Mouse (Mus musculus) heart, adult 2 months (tissue): ENCODE data around the gene Sec61a2. TPM values are rescaled to one million over a fixed set of nuclear protein-coding genes. Genes with fewer than 3 reads are reported as not detected.

Source experiments
- DNase-seq, 2 experiments: peaks; one replicate each; pipeline ENCODE4 v3.0.0; 2021
- H3K27ac ChIP-seq: fragments of 200-600 bp; 2 replicates; pipeline ENCODE4 v1.8.1; 2022
- H3K27me3 ChIP-seq: fragments of 200-500 bp; 2 replicates; pipeline ENCODE4 v1.6.1; 2012; ENCODE audit warnings: mild to moderate bottlenecking, low read length, inconsistent platforms, mixed read lengths; ENCODE audit not compliant: control insufficient read depth, insufficient read depth
- H3K36me3 ChIP-seq: fragments of 200-500 bp; 2 replicates; pipeline ENCODE4 v1.6.1; 2012; ENCODE audit warnings: low read length, inconsistent platforms; ENCODE audit not compliant: control insufficient read depth, insufficient read depth
- H3K4me1 ChIP-seq: fragments of 200-500 bp; 2 replicates; pipeline ENCODE4 v1.6.1; 2011; ENCODE audit warnings: low read length; ENCODE audit not compliant: control insufficient read depth, insufficient read depth
- H3K4me3 ChIP-seq: fragments of 200-600 bp; 2 replicates; pipeline ENCODE4 v1.8.1; 2022
- H3K79me2 ChIP-seq: fragments of 200-500 bp; replicated peaks from 2 replicates; pipeline ENCODE4 v1.6.1; 2012; ENCODE audit warnings: mild to moderate bottlenecking, inconsistent platforms, low read length, moderate library complexity, mixed read lengths; ENCODE audit not compliant: control insufficient read depth, insufficient read depth
- H3K9ac ChIP-seq: fragments of 200-500 bp; 2 replicates; pipeline ENCODE4 v1.6.1; 2012; ENCODE audit warnings: low read depth, mild to moderate bottlenecking, control low read depth, inconsistent platforms, low read length, mixed read lengths
- CTCF ChIP-seq: fragments of 200-600 bp; IDR thresholded peaks from 2 replicates; pipeline ENCODE4 v1.8.1; 2022; ENCODE audit warnings: antibody characterized with exemption, mild to moderate bottlenecking, moderate library complexity
- EP300 ChIP-seq: fragments of 200-500 bp; IDR thresholded peaks from 2 replicates; pipeline ENCODE4 v1.6.1; 2011; ENCODE audit warnings: low read depth, low read length, control low read depth; ENCODE audit not compliant: insufficient read depth
- POLR2A ChIP-seq: fragments of 200-500 bp; IDR thresholded peaks from 2 replicates; pipeline ENCODE4 v1.6.1; 2011; ENCODE audit warnings: mild to moderate bottlenecking, low read depth, low read length, control low read depth; ENCODE audit not compliant: insufficient read depth
- WGBS: fragments of 180-500 bp; shearing (Covaris S2); methylation state at CpG from one replicate; pipeline ENCODE4 v1.1.7; 2018; 5-methylcytosine and 5-hydroxymethylcytosine counted together
- intact Hi-C: fragments of 180-260 bp; cut with DNase I; formaldehyde crosslinking; loops from one replicate; pipeline ENCODE4 v1.15.1; 2025
- polyA plus RNA-seq: library from polyadenylated mRNA; depleted of rRNA; stranded (reverse); fragments of >200 nt; gene quantifications from 2 replicates; pipeline ENCODE4 v1.2.3, GENCODE M21; 2012; rRNA removed
- total RNA-seq, 2 experiments: library from RNA; stranded (reverse); gene quantifications; 2 replicates each; pipeline ENCODE4 v1.2.3; 2021

Sec61a2 gene
- total and polyA plus RNA-seq, 3 experiments: 12.1 to 18.4 (median 12.7) TPM

DNA sequence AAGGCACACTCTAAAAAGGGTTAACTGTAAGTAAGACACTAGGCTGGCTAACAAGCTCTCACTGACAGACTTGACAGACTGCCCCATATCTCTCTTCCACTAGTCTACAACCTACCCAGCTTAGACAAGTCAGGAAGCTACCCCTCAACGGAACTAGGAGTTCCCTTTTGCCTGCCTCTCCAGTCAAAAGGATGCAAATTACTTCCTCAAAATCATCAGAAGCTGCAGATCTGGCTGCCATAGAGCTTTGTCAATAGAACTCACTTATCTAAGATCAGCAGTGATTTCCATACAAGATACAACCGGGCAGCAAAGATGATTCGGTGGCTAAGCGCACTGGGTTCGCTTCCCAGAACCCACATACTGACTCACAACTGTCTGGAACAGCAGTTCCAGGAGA lies 70.5 kb downstream of the Sec61a2 start:
- no peak overlapping the region for H3K27ac ChIP-seq
- no peaks in the 10 kb centered on the region for H3K27me3 ChIP-seq
- no peaks in the 10 kb centered on the region; the same call in 1 of the 2 replicates for H3K4me1 ChIP-seq
- WGBS: 59% methylated on average over 5 of the region's 5 CpGs
- no peaks in the 10 kb centered on the region for H3K79me2 ChIP-seq
- DNase-seq: no peak
- intact Hi-C loops: no loop called here
- H3K36me3 ChIP-seq: no peaks in the 10 kb centered on the region; the same call in 1 of the 2 replicates
- TF ChIP-seq EP300 (no peak), POLR2A (no peak), CTCF (no peak)
- H3K9ac ChIP-seq: no peak overlapping the region
- no peak overlapping the region for H3K4me3 ChIP-seq

DNA sequence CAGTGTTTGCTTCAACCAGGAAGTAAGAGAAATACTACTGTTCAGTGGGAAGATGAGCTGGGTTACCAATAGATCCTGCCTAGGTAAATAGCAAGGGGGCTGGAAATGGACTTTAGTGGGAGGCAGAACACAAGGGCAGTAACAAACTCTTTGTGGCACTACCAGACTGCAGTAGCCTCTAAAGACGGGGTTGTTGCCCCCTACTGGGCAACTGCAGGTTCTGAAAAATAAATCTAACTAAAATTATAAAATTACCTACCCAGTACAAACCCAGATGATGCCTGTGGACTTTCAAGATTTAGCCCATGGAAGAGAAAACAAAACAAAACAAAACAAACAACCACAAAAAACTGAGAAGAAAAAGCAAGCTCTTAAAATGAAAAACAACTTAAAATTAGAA lies 71.0 kb downstream of the Sec61a2 start:
- Histone ChIP-seq H3K4me3 (no peak overlapping the region), H3K27ac (no peak overlapping the region), H3K27me3 (no peaks in the 10 kb centered on the region), H3K4me1 (no peaks in the 10 kb centered on the region; the same call in 1 of the 2 replicates), H3K79me2 (no peaks in the 10 kb centered on the region), H3K36me3 (no peaks in the 10 kb centered on the region; the same call in 1 of the 2 replicates), H3K9ac (no peak overlapping the region)
- intact Hi-C loops: no loop called here
- 29% methylated on average over 1 of the region's 1 CpGs for WGBS
- TF ChIP-seq POLR2A (no peak), CTCF (peak; percentile 57)
- DNase-seq: no peak

DNA sequence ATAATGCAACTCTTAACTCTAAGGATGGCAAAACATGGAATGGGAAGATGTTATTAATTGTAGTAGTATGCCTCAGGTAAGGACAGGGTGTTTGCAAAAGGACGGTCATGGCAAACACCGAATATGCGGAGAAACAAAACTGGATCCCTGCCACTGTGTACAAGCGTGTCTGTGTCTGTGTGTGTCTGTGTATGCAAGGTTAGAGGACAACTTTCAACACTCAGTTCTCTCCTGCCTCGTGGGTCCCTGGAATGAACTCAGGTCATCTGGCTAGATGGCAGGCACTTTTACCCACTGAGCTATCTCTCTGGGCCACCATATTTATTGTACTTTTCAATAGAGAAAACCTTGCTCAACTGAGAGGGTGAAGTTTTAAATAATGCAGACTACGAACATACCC lies 72.8 kb downstream of the Sec61a2 start:
- no peak for DNase-seq
- H3K36me3 ChIP-seq: no peaks in the 10 kb centered on the region; the same call in 1 of the 2 replicates
- intact Hi-C loops: no loop called here

DNA sequence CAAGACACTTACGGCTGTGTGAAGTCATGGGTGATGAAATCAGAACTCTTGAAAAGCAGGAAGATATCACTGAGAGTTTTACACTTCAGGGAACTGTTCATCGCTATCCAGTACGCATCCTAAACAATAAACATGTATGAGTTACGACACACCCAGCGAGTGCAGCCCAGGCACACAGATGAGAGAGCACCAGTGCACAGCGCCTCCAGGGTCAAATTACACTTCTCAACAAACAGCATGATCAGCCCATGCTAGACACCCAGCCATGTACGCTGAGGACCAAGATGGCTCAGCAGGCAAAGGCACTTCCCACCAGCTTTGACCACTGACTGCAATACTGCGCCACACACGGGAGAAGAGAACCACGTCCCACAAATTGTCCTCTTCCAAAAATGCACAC lies 74.0 kb downstream of the Sec61a2 start:
- Histone ChIP-seq H3K27ac (no peak overlapping the region), H3K79me2 (no peaks in the 10 kb centered on the region), H3K27me3 (no peaks in the 10 kb centered on the region), H3K4me1 (no peaks in the 10 kb centered on the region; the same call in 1 of the 2 replicates), H3K36me3 (no peaks in the 10 kb centered on the region; the same call in 1 of the 2 replicates), H3K9ac (no peak overlapping the region), H3K4me3 (no peak overlapping the region)
- WGBS: 89% methylated on average over 10 of the region's 10 CpGs
- no peak for DNase-seq
- intact Hi-C loops: no loop called here
- TF ChIP-seq CTCF: no peak
- TF ChIP-seq POLR2A: no peak
- no peak for TF ChIP-seq EP300

More for the DNA sequence above, 72.8 kb downstream of the Sec61a2 start:
- Histone ChIP-seq H3K27me3 (no peaks in the 10 kb centered on the region), H3K27ac (no peak overlapping the region), H3K9ac (no peak overlapping the region), H3K79me2 (no peaks in the 10 kb centered on the region), H3K4me3 (no peak overlapping the region), H3K4me1 (no peaks in the 10 kb centered on the region; the same call in 1 of the 2 replicates)
- TF ChIP-seq EP300 (no peak), CTCF (no peak), POLR2A (no peak)
- WGBS: 90% methylated on average over 6 of the region's 6 CpGs

Other genes starting within 250 kb of the Sec61a2 start
- 1 to 10 TPM; 4.3 to 4.9 TPM for gene Camk1d, start 180.9 kb downstream of the Sec61a2 start, total RNA-seq
- 2.5 and 3.3 TPM in 2 replicates for gene Camk1d, start 180.9 kb downstream of the Sec61a2 start, polyA plus RNA-seq
- gene Nudt5, start 50.4 kb downstream of the Sec61a2 start, total RNA-seq: 10 to 100 TPM; 12.4 to 12.8 TPM
- gene Nudt5, start 50.4 kb downstream of the Sec61a2 start, polyA plus RNA-seq: 4.3 and 7.5 TPM in 2 replicates
- gene Cdc123, start 50.3 kb downstream of the Sec61a2 start, total RNA-seq: 10 to 100 TPM; 79.3 to 86.8 TPM
- 48.2 and 74.2 TPM in 2 replicates for gene Cdc123, start 50.3 kb downstream of the Sec61a2 start, polyA plus RNA-seq
- gene Gm13199, start 32.5 kb downstream of the Sec61a2 start, total RNA-seq: not detected
- gene Gm13199, start 32.5 kb downstream of the Sec61a2 start, polyA plus RNA-seq: not detected in 2 replicates
- 1 to 10 TPM; 4.5 to 6.8 TPM for gene Dhtkd1, start 47.4 kb upstream of the Sec61a2 start, total RNA-seq
- 3.6 and 11.7 TPM in 2 replicates for gene Dhtkd1, start 47.4 kb upstream of the Sec61a2 start, polyA plus RNA-seq
- 10 to 100 TPM; 16.2 to 16.7 TPM for gene Upf2, start 56.0 kb upstream of the Sec61a2 start, total RNA-seq
- gene Upf2, start 56.0 kb upstream of the Sec61a2 start, polyA plus RNA-seq: 2.9 and 5.0 TPM in 2 replicates
- 10 to 100 TPM; 12.2 to 16.6 TPM for gene Proser2, start 234.8 kb upstream of the Sec61a2 start, total RNA-seq
- 4.7 and 5.0 TPM in 2 replicates for gene Proser2, start 234.8 kb upstream of the Sec61a2 start, polyA plus RNA-seq